Mouse (Mus musculus): ENCODE data around the gene Ank3. TPM values are rescaled to one million over a fixed set of nuclear protein-coding genes. Genes with fewer than 3 reads are reported as not detected.

Gene Ank3
- total and polyA plus RNA-seq, 3 experiments: 3.2 to 6.7 TPM; not detected in 1

DNA sequence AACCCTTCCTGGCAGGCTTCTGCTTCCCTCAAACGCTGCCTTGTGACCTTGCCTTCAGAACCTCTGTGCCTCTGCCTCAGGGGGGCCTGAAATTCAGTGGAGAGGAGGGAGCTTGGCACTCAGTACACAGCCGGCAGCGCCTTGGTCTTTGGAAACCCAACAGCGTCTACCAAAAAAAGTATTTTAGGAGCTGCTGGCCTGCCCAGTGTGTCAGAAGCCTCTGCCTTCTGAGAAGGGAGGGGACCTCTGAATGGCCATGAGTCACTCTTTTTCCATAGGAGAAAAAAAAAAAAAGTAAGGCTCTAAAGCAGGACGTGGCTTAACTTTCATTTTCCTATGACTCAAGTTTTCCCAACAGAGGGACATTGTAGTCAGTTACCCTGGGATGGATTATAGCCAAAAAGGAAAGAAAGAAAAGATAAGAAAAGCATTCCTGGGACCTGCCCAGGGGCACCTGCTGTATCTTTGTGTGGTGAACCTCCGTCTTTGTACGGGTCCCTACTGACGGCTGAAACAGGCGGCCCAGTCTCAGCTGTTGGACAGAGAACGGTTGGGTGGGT is 473.7 kb downstream of the Ank3 start:
- DNase-seq (ENCODE audit: low read depth, low spot score): peak; percentile 20
- Histone ChIP-seq H3K27ac (ENCODE audit: control insufficient read depth, low read depth, low read length) (no peak overlapping the region), H3K27me3 (ENCODE audit: control insufficient read depth in 1 of 2, insufficient read depth in 2 of 2, low read length in 2 of 2) (no peaks in the 10 kb centered on the region), H3K36me3 (ENCODE audit: control insufficient read depth in 1 of 2, insufficient read depth in 2 of 2, low read length in 2 of 2) (no peaks in the 10 kb centered on the region), H3K79me2 (ENCODE audit: control insufficient read depth, insufficient read depth, low read length, poor library complexity) (no peaks in the 10 kb centered on the region), H3K4me1 (ENCODE audit: control insufficient read depth in 1 of 2, insufficient read depth in 2 of 2, low read length in 2 of 2) (peaks cover 0 to 3% of the 10 kb centered on the region in 2 experiments; a peak in 2 of 4 replicates), H3K4me3 (ENCODE audit: control insufficient read depth in 1 of 2, insufficient read depth in 1 of 2, low read depth in 2 of 2, low read length in 2 of 2) (peak overlapping the region; percentile 26 to 45), H3K9me3 (replicated peaks; ENCODE audit: insufficient read depth, low read length) (no peaks in the 10 kb centered on the region), H3K9ac (ENCODE audit: control insufficient read depth, low read depth, low read length, poor library complexity, severe bottlenecking) (peak overlapping the region; percentile 41; the same call in 1 of the 2 replicates)
- no peak for TF ChIP-seq POLR2A (IDR thresholded peaks at IDR 0.05; ENCODE audit: control insufficient read depth in 1 of 2, insufficient read depth in 1 of 2, low read depth in 1 of 2, low read length in 2 of 2, poor library complexity in 1 of 2)
- TF ChIP-seq ZNF384 (IDR thresholded peaks at IDR 0.05; ENCODE audit: low read depth, low read length): peak; percentile 68

DNA sequence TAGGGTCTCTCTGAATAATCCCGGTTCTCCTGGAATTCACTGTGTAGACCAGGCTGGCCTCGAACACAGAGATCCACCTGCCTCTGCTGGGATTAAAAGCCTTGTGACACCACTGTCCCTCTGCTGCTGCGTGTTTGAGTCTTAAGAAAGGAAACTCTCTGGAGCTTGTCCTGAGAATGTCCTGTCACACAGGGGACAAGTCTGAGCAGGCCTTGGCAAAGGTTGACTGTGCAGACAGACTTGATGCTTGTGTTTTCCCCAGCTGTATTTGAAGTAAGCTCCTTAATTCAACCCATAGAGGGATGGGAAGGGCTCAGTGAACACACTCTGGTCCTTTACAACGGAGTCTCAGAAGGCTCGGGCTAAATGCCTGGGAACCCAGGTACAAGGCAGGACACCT is 474.3 kb downstream of the Ank3 start:
- Histone ChIP-seq H3K27ac (ENCODE audit: control insufficient read depth, low read depth, low read length) (no peak overlapping the region), H3K4me1 (ENCODE audit: control insufficient read depth in 1 of 2, insufficient read depth in 2 of 2, low read length in 2 of 2) (peaks cover 0 to 3% of the 10 kb centered on the region in 2 experiments; a peak in 2 of 4 replicates), H3K9ac (ENCODE audit: control insufficient read depth, low read depth, low read length, poor library complexity, severe bottlenecking) (no peak overlapping the region), H3K36me3 (ENCODE audit: control insufficient read depth in 1 of 2, insufficient read depth in 2 of 2, low read length in 2 of 2) (no peaks in the 10 kb centered on the region), H3K79me2 (ENCODE audit: control insufficient read depth, insufficient read depth, low read length, poor library complexity) (no peaks in the 10 kb centered on the region), H3K4me3 (ENCODE audit: control insufficient read depth in 1 of 2, insufficient read depth in 1 of 2, low read depth in 2 of 2, low read length in 2 of 2) (no peak overlapping the region), H3K27me3 (ENCODE audit: control insufficient read depth in 1 of 2, insufficient read depth in 2 of 2, low read length in 2 of 2) (no peaks in the 10 kb centered on the region), H3K9me3 (replicated peaks; ENCODE audit: insufficient read depth, low read length) (no peaks in the 10 kb centered on the region)
- TF ChIP-seq ETS1 (IDR thresholded peaks at IDR 0.05; ENCODE audit: low read depth, low read length): no peak
- no peak for TF ChIP-seq SIN3A (IDR thresholded peaks at IDR 0.05; ENCODE audit: low read length)
- no peak for TF ChIP-seq MXI1 (IDR thresholded peaks at IDR 0.05; ENCODE audit: low read depth, low read length)
- no peak for TF ChIP-seq USF2 (IDR thresholded peaks at IDR 0.05; ENCODE audit: borderline replicate concordance in 1 of 2, insufficient read depth in 1 of 2, low read depth in 1 of 2, low read length in 2 of 2)
- TF ChIP-seq MEF2A (IDR thresholded peaks at IDR 0.05; ENCODE audit: extremely low read depth, insufficient replicate concordance, low read depth, low read length, poor library complexity, severe bottlenecking): no peak
- TF ChIP-seq SMC3 (IDR thresholded peaks at IDR 0.05; ENCODE audit: low read depth, low read length): no peak
- no peak for TF ChIP-seq POLR2A (IDR thresholded peaks at IDR 0.05; ENCODE audit: control insufficient read depth in 1 of 2, insufficient read depth in 1 of 2, low read depth in 1 of 2, low read length in 2 of 2, poor library complexity in 1 of 2)
- TF ChIP-seq ZMIZ1 (IDR thresholded peaks at IDR 0.05; ENCODE audit: low read depth, low read length): no peak
- no peak for TF ChIP-seq MAFK (IDR thresholded peaks at IDR 0.05; ENCODE audit: borderline replicate concordance, low read depth, low read length)
- TF ChIP-seq BHLHE40 (IDR thresholded peaks at IDR 0.05; ENCODE audit: borderline replicate concordance, low read depth, low read length): no peak
- no peak for TF ChIP-seq CHD1 (IDR thresholded peaks at IDR 0.05; ENCODE audit: low read depth, low read length)
- no peak for TF ChIP-seq CTCF (IDR thresholded peaks at IDR 0.05 in 2 of 3, conservative IDR thresholded peaks at IDR 0.05 in 1 of 3; ENCODE audit: control insufficient read depth in 1 of 3, insufficient read depth in 1 of 3, low read depth in 2 of 3, low read length in 3 of 3, poor library complexity in 1 of 3, severe bottlenecking in 1 of 3)
- no peak for DNase-seq (ENCODE audit: low read depth, low spot score)

DNA sequence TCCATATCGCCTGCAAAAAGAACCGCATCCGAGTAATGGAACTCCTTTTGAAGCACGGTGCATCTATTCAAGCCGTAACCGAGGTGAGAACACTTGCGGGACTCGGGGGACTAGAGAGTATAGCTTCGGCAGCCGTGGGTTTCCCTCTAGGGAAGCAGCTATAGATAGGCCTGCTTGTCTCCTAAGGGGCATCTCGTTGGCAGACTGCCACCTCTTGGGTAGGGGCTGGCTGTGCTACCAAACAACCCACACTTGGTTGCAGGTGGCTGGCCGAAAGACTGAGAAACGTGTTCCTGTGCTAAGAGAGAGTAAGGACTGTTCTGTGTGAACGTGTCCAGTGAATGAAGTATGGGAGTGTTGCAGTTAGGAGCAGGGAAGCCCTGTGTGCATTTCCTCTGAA is 476.2 kb downstream of the Ank3 start:
- Histone ChIP-seq H3K9me3 (replicated peaks; ENCODE audit: insufficient read depth, low read length) (no peaks in the 10 kb centered on the region), H3K9ac (ENCODE audit: control insufficient read depth, low read depth, low read length, poor library complexity, severe bottlenecking) (no peak overlapping the region), H3K36me3 (ENCODE audit: control insufficient read depth in 1 of 2, insufficient read depth in 2 of 2, low read length in 2 of 2) (no peaks in the 10 kb centered on the region), H3K4me3 (ENCODE audit: control insufficient read depth in 1 of 2, insufficient read depth in 1 of 2, low read depth in 2 of 2, low read length in 2 of 2) (no peak overlapping the region), H3K4me1 (ENCODE audit: control insufficient read depth in 1 of 2, insufficient read depth in 2 of 2, low read length in 2 of 2) (peaks cover 0 to 3% of the 10 kb centered on the region in 2 experiments; a peak in 2 of 4 replicates), H3K27ac (ENCODE audit: control insufficient read depth, low read depth, low read length) (no peak overlapping the region), H3K79me2 (ENCODE audit: control insufficient read depth, insufficient read depth, low read length, poor library complexity) (no peaks in the 10 kb centered on the region), H3K27me3 (ENCODE audit: control insufficient read depth in 1 of 2, insufficient read depth in 2 of 2, low read length in 2 of 2) (peaks cover 0 to 3% of the 10 kb centered on the region in 2 experiments; a peak in 2 of 4 replicates)
- DNase-seq (ENCODE audit: low read depth, low spot score): no peak
- TF ChIP-seq POLR2AphosphoS2 (IDR thresholded peaks at IDR 0.05; ENCODE audit: low read length) (no peak), MAX (IDR thresholded peaks at IDR 0.05; ENCODE audit: low read length) (no peak), EP300 (IDR thresholded peaks at IDR 0.05; ENCODE audit: low read depth in 1 of 2, low read length in 2 of 2) (no peak), TAL1 (IDR thresholded peaks at IDR 0.05; ENCODE audit: low read length) (no peak), MYC (IDR thresholded peaks at IDR 0.05; ENCODE audit: low read depth, low read length) (no peak), NRF1 (IDR thresholded peaks at IDR 0.05; ENCODE audit: insufficient read depth, low read depth, low read length, poor library complexity, severe bottlenecking) (no peak), CTCF (IDR thresholded peaks at IDR 0.05 in 2 of 3, conservative IDR thresholded peaks at IDR 0.05 in 1 of 3; ENCODE audit: control insufficient read depth in 1 of 3, insufficient read depth in 1 of 3, low read depth in 2 of 3, low read length in 3 of 3, poor library complexity in 1 of 3, severe bottlenecking in 1 of 3) (no peak), USF1 (IDR thresholded peaks at IDR 0.05; ENCODE audit: low read depth, low read length) (no peak), RAD21 (IDR thresholded peaks at IDR 0.05; ENCODE audit: low read depth, low read length) (no peak), MAZ (IDR thresholded peaks at IDR 0.05; ENCODE audit: low read depth, low read length) (no peak), CHD2 (IDR thresholded peaks at IDR 0.05; ENCODE audit: low read length) (no peak)

All from MEL (cell line).